Mouse (Mus musculus) heart, postnatal 25 days (tissue): ENCODE data around the gene Ube2g1. TPM values are rescaled to one million over a fixed set of nuclear protein-coding genes. Genes with fewer than 3 reads are reported as not detected.

ENCODE experiments used
- DNase-seq: peaks from one replicate; pipeline ENCODE4 v3.0.0; 2022; ENCODE audit warnings: low spot score
- intact Hi-C: fragments of 180-260 bp; cut with DNase I; formaldehyde crosslinking; loops from one replicate; pipeline ENCODE4 v1.15.1; 2025
- total RNA-seq, 2 experiments: library from RNA; stranded (reverse); gene quantifications; 2 replicates each; pipeline ENCODE4 v1.2.3; 2021

Ube2g1 gene
- 10 to 100 TPM; 63.6 to 66.5 TPM for total RNA-seq

DNA sequence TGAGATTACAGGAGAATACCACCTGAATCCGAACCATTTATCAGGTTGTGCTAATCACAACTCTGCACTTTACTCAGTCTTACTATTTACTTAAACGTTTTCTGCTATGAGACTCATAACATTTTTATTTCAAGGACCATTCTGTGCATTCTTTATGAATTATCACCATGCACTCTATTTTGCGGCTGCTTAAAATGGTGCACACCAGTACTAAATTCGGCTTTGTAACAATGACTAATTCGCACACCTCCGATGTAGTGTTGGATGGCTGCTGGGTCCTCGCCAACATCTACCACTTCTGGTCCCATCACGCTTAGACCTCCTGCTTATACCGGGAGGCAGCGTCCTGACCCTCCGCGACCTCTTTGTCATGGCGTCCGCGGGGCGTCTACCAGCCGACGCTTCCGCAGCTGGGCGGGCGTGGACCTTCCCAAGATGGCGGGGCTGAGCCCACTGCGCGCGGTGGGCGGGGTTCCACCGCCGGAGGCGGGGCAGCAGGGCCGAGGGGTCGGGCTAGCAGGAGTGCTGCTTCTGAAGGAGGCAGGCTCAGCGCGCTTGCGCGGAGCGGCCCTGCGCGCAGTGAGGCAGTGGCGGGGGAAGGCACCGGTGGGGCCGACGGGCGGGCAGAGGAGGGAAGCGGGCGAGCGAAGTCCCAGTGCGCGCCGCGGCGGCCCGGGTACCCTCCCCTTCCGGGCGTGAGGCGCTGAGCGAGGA, at the start of gene Ube2g1:
Gene Ube2g1, plus strand, starts transcription at position 590 of the 714 bp plus-strand sequence.
- intact Hi-C loops: loop anchor here (5.0 kb wide), 2 partner anchors 65 to 190 kb away; partner anchors contain the start of genes Cyb5d2 and Zzef1
- peak; percentile 98 for DNase-seq

DNA sequence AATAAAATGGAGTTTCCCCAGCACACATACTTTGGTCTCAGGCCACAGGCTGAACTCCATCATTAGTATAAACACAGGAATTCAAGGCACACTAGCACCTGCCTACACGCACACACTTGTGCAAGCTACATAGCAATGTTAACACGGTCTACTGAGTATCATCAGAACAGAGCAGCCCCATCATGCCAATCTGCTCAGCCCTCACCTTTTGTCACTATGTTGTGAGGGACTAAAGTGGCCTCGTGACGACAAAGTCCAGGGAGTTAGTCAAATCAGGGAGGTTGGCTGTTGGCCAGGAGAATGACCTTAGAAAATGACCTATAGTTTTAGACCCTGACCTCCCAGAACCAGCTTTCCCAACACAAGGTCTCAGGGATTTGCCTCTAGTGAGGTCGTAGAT, 48.9 kb upstream of the Ube2g1 start:
- DNase-seq: no peak
- intact Hi-C loops: no loop called here

DNA sequence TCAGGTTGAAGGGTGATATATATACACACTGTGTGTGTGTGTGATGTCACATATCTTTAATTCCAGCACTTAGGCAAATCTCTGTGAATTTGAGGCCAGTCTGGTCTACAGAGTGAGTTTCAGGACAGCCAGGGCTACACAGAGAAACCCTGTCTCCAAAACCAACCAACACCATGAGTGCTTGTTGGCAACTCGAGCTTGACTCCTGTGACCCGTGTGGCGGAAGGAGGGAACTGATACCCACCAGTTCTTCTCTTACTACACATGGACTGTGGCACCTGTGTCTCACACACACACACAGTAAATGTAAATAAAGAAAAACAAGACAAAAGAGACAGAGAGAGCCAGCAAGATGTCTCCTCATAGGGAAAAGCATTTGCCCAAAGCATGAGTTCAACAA, 46.4 kb upstream of the Ube2g1 start:
- intact Hi-C loops: loop anchor here (5.0 kb wide), 1 partner anchor 338 kb away; no protein-coding TSS in a partner anchor
- no peak for DNase-seq

DNA sequence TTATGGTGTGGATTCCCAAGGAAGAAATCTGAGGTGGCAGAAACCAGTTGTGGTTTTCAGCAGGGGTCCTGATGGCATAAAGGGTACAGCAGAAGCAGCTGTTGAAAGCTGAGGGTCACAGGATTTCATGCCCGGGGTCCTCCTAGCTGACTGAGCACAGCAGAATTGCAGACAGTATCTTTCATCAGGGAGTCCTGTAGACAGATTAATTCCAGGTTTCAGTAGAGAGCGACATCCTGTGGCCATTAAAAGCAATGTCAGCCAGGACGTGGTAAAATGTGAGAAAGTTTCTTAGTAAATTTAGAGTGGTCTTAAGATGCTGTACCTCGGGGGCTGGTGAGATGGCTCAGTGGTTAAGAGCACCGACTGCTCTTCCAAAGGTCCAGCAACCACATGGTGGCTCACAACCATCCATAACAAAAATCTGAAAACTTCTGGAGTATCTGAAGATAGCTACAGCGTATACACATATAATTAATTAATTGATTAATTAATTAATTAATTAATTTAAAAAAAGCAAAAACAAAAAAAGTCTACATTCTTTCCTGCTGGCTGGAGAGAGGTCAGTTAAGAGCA, 42.8 kb upstream of the Ube2g1 start:
- intact Hi-C loops: loop anchor here (1.0 to 5.0 kb wide), 4 partner anchors 136 to 342 kb away; no protein-coding TSS in a partner anchor
- DNase-seq: no peak

DNA sequence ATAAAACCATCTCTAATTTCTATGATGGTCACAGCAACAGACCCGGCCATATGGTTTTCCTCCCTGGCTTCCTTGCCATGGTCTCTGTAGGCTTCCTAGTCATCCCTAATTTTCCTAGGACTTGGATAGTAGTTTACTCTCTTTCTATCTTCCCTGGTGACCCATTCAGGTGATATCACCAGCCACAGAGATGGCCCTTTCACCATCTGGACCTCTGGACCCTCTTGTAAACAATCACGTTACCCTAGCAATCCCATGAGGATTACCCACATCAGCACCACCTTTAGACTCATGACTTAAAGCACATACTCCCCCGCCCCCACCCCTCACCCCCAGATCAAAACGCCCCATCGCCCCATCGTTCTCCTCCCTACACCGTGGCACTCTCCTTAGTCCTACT, 40.8 kb upstream of the Ube2g1 start:
- intact Hi-C loops: no loop called here
- no peak for DNase-seq

- DNase-seq: no peak
- intact Hi-C loops: no loop called here
Measured at GRCm38 (mm10) chr11:72566816-72567338, 40.2 kb upstream of the Ube2g1 start.

DNA sequence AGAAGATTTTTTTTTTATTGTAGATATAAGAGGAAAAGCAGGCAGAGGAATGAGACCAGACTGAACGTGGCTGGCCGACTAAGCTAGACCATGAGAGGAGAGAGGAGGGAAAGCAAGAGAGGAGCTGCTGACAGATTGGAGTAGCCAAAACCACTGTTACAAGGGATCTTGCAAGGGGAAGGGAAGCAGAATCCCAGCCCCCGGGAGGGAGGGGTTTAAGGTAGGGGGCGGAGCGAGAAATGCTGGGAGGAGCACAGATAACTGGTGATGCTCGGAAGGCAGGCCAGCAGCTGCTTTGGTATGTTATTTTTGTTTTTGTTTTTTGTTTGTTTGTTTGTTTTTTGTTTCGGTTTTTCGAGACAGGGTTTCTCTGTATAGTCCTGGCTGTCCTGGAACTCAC, 38.0 kb upstream of the Ube2g1 start:
- intact Hi-C loops: no loop called here
- DNase-seq: no peak

GRCm38 (mm10) chr11:72569671-72570318, 37.3 kb upstream of the Ube2g1 start:
- DNase-seq: no peak
- intact Hi-C loops: loop anchor here (1.0 kb wide), 1 partner anchor 155 kb away; no protein-coding TSS in a partner anchor

DNA sequence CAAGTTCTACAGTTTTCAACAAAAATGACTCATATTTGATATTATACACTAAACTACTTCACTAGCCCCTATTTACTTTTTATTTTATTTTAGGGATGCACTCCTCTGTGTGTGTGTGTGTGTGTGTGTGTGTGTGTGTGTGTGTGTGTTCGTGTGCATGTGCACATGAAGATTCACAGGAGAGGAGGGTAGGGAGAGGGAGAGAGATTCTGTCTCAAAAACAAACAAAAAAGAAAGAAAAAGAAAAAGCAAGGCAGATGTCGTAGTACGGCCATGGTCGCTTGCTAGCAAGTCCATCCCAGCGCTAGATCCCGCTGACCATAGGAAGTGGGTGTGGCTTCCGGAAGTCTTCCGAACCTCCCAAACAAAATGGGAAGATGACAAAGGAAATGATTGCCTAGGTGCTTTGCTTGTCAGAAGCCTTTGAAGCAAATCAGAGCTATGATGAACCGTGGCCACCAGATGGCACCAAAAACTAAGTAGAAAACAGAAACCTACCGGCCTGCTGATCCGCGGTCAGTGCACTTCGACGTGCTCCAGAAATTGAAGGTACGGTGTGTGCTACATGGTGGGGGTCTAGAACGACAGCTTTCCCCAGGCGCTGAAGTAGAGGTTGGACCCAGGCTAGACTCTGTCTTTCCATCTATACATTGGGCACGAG, 36.6 kb upstream of the Ube2g1 start:
- peak; percentile 31 for DNase-seq
- intact Hi-C loops: loop anchor here (1.0 kb wide), 1 partner anchor 154 kb away; no protein-coding TSS in a partner anchor

DNA sequence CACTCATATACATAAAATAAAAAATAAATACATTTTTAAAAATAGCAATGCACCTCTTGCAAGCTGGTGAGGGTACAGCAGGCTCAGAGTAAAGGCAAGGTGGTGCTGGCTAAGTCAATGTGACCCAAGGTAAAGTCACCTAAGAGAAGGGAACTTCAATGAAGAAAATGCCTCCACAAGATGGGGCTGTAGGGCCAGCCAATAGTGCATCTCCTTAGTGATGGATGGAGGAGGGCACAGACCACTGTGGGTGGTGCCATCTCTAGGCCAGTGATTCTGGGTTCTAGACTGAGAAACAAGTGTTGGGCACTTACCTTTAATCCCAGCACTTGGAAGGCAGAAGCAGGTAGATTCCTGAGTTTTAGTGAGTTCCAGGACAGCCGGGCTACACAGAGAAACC, 33.3 kb upstream of the Ube2g1 start:
- intact Hi-C loops: loop anchor here (1.0 kb wide), 1 partner anchor 150 kb away; no protein-coding TSS in a partner anchor
- DNase-seq: no peak

DNA sequence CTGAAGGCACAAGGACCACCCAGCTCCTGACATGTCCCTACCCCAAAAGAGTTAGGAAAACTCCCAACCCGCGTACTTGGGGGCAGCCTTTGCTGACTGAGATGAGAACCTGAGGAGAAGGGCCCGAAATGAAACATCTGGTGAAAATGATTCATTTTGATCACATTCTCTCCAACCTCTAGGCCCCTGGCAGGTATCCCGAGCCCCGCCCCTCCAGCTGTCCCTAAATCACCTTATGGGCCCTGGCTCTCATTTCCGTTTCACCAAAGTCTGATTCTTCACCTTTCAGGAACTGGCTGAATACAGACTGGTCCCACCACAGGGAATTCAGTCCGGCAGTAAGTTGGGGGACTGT, 31.0 kb upstream of the Ube2g1 start:
- no peak for DNase-seq
- intact Hi-C loops: no loop called here

- DNase-seq: no peak
- intact Hi-C loops: no loop called here
Measured at GRCm38 (mm10) chr11:72576466-72577351, 30.4 kb upstream of the Ube2g1 start.

DNA sequence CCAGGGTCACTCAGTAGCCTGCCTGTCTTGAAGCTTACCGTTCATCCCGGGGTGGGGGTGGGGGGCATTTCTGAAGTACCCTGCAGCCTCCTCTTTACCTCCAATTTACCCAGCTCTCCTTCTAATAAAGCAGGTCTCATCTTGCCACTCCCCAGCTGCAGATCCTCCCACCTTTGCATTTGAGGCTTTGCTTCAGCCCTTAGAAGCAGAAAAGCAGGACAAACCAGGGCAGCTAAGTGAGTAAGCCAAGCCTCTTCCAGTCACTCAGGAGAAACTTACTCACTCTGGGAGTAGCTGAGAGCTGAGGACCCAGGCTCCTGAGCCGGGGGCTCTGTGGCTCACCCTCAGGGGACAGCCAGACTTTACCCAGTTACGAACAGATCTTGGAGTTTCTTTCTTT, 28.6 kb upstream of the Ube2g1 start:
- intact Hi-C loops: no loop called here
- DNase-seq: no peak

- intact Hi-C loops: no loop called here
- no peak for DNase-seq
Measured at GRCm38 (mm10) chr11:72581609-72582447, 25.3 kb upstream of the Ube2g1 start.

DNA sequence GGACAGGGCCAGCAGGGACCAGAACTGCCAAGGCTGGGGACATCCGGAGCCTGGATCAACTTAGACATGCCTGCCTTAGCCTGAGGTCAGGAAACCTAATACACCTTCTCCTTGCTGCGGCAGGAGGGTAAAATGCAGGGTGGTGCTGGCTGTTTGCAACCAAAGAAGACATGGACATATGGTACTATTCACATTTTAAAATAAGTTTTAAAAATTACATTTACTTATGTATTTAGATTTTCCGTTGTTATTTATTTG, 24.7 kb upstream of the Ube2g1 start:
- intact Hi-C loops: no loop called here
- no peak for DNase-seq

- intact Hi-C loops: no loop called here
- no peak for DNase-seq
Measured at GRCm38 (mm10) chr11:72583092-72583491, 24.0 kb upstream of the Ube2g1 start.

DNA sequence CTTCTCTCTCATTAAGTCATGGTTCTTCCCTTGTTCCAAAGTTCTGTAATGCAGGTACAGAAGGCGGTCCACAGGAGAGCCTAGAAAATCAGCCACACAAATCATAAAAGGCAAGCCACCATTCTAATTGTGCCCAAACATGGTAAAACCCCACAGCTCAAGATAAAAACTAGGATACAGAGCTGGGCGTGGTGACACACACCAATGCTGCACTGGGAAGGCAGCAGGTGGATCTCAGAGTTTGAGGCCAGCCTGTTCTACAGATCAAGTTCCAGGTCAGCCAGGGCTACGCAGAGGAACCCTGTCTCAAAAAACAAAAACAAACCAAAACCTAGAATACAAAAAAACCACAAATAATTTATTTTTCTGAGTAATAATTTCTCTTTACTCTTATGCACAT, 20.5 kb upstream of the Ube2g1 start:
- intact Hi-C loops: no loop called here
- DNase-seq: no peak

DNA sequence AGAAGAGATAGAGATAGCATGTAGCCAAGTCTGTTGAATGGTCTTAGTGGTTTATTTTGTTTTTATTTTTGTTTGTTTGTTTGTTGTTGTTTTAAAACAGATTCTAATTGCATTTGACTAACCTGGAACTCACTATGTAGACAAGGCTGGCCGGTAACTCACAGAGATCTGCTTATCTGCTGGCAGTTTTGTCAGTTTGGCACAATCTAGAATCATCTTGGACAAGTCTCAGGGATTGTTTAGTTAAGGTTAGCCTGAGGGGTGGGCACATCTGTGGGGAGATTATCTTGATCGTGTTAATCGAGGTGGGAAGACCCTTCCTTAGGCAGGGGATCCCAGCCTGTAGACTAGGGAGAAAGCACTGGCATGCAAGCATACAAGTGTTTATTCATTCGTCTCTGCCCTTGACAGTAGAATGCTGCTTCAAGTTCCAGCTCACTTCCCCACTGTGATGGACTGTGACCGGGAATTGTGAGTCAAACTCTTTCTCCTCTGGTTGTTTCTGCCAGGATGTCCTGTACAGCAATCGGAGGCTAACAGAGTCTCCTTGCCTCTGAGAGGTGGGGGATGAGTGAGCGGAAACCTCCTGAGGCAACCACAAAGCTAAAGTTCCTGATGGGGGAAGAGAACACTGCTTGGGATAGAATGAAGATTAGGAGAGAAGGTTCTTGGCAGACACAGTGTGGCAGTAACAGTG, 19.4 kb upstream of the Ube2g1 start:
- no peak for DNase-seq
- intact Hi-C loops: no loop called here
